Mouse (Mus musculus) kidney, adult 2 months (tissue): ENCODE measurements at regions not wholly inside any gene's neighbourhood (a gene's known extent, or its start where the extent isn't known, plus 50 kb on each side); places are given as distances from the start of the nearest gene placed in this dataset.

ENCODE experiments used
- CTCF ChIP-seq: fragments of 200-500 bp; conservative IDR thresholded peaks from 2 replicates; pipeline ENCODE4 v1.5.1; 2011; ENCODE audit warnings: low read depth, mild to moderate bottlenecking, control low read depth, low read length, moderate library complexity, mixed read lengths; ENCODE audit not compliant: insufficient read depth, insufficient read length
- POLR2A ChIP-seq: fragments of 200-500 bp; IDR thresholded peaks from one replicate; pipeline ENCODE4 v1.6.1; 2011; ENCODE audit warnings: low read depth, low read length, control low read depth

DNA sequence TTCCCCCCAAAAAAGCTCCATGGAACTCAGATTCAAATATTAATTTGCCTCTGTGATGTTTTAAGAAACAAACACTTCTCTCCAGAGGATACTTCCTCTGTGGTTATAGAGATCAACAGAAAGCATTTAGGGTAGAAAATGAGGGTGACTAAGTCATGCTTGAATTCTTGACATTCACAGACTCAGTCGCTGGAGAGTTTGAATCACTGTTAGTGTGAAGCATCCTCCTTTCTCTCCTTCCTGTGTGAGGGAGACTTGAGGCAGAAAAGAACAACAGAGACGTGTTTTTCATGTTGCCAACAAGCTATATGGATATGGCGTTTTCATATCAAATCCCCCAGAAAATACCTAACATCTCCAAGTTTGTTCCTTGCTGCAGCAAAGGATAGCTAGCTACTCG, 366.1 kb upstream of the Gm26657 start:
- TF ChIP-seq CTCF: no peak
- TF ChIP-seq POLR2A: no peak
